Mouse (Mus musculus): ENCODE data around the gene Galnt6. TPM values are rescaled to one million over a fixed set of nuclear protein-coding genes. Genes with fewer than 3 reads are reported as not detected.

The Galnt6 gene
- polyA plus RNA-seq, 1 experiment, result 34.7 TPM

DNA sequence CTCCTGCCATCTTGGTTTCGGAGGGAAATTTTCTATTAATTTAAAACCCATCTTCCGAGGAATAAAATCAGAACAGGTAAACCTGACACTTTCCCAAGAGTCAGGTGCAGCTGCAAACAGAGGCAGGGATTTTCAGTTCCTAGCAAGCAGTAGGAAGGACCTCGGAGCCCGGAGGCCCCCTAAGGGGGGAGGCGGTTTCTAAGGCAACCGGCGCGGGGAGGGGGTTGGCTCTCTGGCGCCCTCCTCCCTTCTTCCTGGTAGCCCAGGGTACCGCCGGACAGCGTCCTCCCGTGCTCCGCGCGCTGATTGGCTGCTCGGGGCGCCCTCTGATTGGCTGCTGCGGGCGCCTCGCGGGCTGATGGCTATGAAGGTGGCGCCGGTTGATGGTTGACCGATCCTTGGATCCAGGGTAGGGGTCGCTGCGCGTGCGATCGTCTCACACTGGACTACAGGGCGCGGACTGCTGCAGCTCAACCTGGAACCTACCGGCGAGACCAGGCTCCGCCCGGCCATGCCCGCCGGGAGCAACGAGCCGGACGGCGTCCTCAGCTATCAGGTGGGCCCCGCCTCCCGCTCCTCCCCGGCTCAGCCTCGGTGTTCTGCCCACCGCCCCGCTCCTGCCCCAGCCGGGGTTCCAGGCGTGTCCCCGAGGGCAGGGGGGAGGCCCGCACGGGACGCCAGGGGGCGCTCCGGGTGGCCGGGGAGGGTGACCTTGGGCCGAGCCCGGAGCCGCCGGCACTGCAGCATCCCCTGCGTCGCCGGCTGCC is 32.4 kb upstream of the Galnt6 start, which contains the start of gene Slc4a8:
TSS of gene Slc4a8 (plus strand) at position 329 of the 767 bp plus-strand sequence.
- DNase-seq, result peak; percentile 87
- Histone ChIP-seq H3K4me1 (replicated peaks; ENCODE audit: control insufficient read depth, insufficient read depth, low read length) (peaks cover 15% of the 10 kb centered on the region), H3K4me3 (ENCODE audit: control insufficient read depth, insufficient read depth, low read length) (peak within 1 kb of the TSS; percentile 48), H3K27ac (ENCODE audit: control insufficient read depth, insufficient read depth, low read length) (no peak within 1 kb of the TSS), H3K27me3 (ENCODE audit: control insufficient read depth, insufficient read depth, low read length) (no peaks in the 10 kb centered on the region; the same call in 1 of the 2 replicates), H3K36me3 (ENCODE audit: control insufficient read depth, insufficient read depth, low read length) (no peaks in the 10 kb centered on the region)
- TF ChIP-seq POLR2A (IDR thresholded peaks at IDR 0.05; ENCODE audit: control insufficient read depth, extremely low read depth, insufficient read depth, low read length, poor library complexity), result 0 out of 2 replicates have a peak, but pooled peaks have one; percentile 16
- peak; percentile 71; the same call in 1 of the 2 replicates for TF ChIP-seq CTCF (IDR thresholded peaks at IDR 0.05; ENCODE audit: borderline replicate concordance, control insufficient read depth, extremely low read depth, insufficient read depth, low read length, poor library complexity)
- under 1% methylated on average over 64 of the region's 64 CpGs for WGBS

DNA sequence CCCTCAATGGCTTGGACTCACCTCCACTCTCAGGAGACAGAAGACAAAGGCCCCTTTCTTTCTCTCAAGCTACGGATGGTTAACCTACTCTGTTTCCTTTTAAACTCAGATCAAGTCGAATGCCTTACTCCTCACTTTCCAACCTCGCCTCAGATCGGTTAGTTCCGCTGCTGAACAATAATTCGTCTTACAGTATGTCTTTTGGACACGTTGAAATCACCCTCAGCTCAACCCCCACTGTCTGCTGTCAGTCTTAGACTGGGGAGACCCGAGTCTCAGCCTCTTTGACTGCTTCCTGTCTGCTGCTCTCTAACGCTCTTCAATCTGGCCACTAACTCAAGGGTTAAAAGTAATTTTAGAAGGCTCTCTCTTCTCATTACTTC is 31.9 kb upstream of the Galnt6 start:
- Histone ChIP-seq H3K27me3 (ENCODE audit: control insufficient read depth, insufficient read depth, low read length) (no peaks in the 10 kb centered on the region; the same call in 1 of the 2 replicates), H3K27ac (ENCODE audit: control insufficient read depth, insufficient read depth, low read length) (no peak overlapping the region), H3K36me3 (ENCODE audit: control insufficient read depth, insufficient read depth, low read length) (no peaks in the 10 kb centered on the region), H3K4me3 (ENCODE audit: control insufficient read depth, insufficient read depth, low read length) (no peak overlapping the region), H3K4me1 (replicated peaks; ENCODE audit: control insufficient read depth, insufficient read depth, low read length) (peaks cover 15% of the 10 kb centered on the region)
- TF ChIP-seq POLR2A (IDR thresholded peaks at IDR 0.05; ENCODE audit: control insufficient read depth, extremely low read depth, insufficient read depth, low read length, poor library complexity) (no peak), CTCF (IDR thresholded peaks at IDR 0.05; ENCODE audit: borderline replicate concordance, control insufficient read depth, extremely low read depth, insufficient read depth, low read length, poor library complexity) (no peak)
- WGBS, result 21% methylated on average over 9 of the region's 9 CpGs
- DNase-seq, result no peak

DNA sequence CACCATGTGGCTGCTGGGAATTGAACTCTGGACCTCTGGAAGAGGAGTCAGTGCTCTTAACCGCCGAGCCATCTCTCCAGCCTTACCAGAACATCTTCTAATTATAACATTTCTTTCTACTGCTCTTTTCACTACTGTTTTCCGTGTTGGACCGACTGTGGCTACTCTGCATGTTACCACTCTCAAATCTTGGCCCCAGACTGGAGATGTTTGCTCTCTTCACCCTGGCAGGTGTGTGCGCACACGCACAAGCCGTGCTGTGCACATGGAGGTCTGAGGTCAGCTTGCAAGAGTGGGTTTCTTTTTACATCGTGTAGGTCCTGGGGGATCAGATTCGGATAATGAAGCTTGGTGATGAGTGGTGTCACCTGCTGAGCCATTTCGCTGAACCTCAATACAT is 30.1 kb upstream of the Galnt6 start:
- Histone ChIP-seq H3K27ac (ENCODE audit: control insufficient read depth, insufficient read depth, low read length) (no peak overlapping the region), H3K36me3 (ENCODE audit: control insufficient read depth, insufficient read depth, low read length) (no peaks in the 10 kb centered on the region), H3K27me3 (ENCODE audit: control insufficient read depth, insufficient read depth, low read length) (no peaks in the 10 kb centered on the region; the same call in 1 of the 2 replicates), H3K4me3 (ENCODE audit: control insufficient read depth, insufficient read depth, low read length) (no peak overlapping the region), H3K4me1 (replicated peaks; ENCODE audit: control insufficient read depth, insufficient read depth, low read length) (peaks cover 23% of the 10 kb centered on the region)
- no peak for TF ChIP-seq CTCF (IDR thresholded peaks at IDR 0.05; ENCODE audit: borderline replicate concordance, control insufficient read depth, extremely low read depth, insufficient read depth, low read length, poor library complexity)
- no peak for TF ChIP-seq POLR2A (IDR thresholded peaks at IDR 0.05; ENCODE audit: control insufficient read depth, extremely low read depth, insufficient read depth, low read length, poor library complexity)
- DNase-seq, result no peak
- 92% methylated on average over 10 of the region's 10 CpGs for WGBS

DNA sequence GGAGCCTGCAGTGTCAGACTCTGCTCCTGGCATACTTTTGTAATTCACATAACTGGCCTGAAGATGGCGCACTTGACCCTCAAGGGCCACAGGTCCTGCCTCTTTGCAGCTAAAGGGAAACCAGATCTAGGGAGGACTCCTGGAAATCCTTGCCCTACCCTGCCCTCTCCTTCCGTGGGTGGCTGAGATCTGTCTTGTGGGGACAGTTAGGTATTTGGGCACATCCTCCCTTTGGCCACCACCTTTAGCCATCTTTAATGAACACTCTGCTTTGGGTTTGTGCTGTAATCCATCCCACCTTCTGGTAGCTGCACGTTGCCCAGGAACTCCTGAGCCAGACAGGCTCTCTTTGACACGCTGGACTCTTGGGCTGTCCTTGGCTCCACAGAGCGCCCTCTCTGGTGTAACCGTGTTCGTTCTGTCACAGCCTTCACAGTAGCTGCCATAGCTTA is 28.4 kb upstream of the Galnt6 start:
- WGBS, result 7% methylated on average over 7 of the region's 7 CpGs
- Histone ChIP-seq H3K4me3 (ENCODE audit: control insufficient read depth, insufficient read depth, low read length) (no peak overlapping the region), H3K36me3 (ENCODE audit: control insufficient read depth, insufficient read depth, low read length) (no peaks in the 10 kb centered on the region), H3K4me1 (replicated peaks; ENCODE audit: control insufficient read depth, insufficient read depth, low read length) (peaks cover 30% of the 10 kb centered on the region), H3K27me3 (ENCODE audit: control insufficient read depth, insufficient read depth, low read length) (no peaks in the 10 kb centered on the region; the same call in 1 of the 2 replicates), H3K27ac (ENCODE audit: control insufficient read depth, insufficient read depth, low read length) (no peak overlapping the region)
- peak; percentile 59 for DNase-seq
- no peak for TF ChIP-seq POLR2A (IDR thresholded peaks at IDR 0.05; ENCODE audit: control insufficient read depth, extremely low read depth, insufficient read depth, low read length, poor library complexity)
- TF ChIP-seq CTCF (IDR thresholded peaks at IDR 0.05; ENCODE audit: borderline replicate concordance, control insufficient read depth, extremely low read depth, insufficient read depth, low read length, poor library complexity), result peak; percentile 76; the same call in 1 of the 2 replicates

DNA sequence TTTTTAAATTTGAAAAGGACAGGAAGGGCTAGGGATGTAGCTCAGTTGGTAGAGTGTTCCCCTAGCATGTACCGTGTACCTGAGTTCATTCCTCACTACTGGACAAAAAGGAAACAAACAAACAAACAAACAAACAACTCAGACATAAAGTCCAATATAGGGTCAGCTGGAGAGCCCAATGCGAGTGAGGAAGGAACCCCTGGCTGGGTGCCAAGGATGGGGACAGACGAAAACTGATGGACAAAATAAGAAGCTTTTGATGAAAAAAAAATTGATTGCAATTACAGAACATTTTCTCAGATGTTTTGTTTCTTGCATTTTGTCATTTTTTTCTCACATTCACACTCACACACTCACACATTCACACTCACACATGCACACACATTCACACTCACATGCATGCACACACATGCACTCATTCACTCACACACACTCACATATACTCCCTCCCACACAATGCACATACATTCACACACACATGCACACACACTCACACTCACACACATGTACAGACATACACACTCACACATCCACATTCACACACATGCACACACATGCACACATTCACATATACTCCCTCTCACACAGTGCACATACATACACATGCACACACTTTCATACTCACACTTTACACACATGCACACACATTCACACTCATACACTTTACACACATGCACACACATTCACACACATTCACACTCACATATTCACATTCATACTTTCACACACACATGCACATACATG is 26.9 kb upstream of the Galnt6 start:
- TF ChIP-seq POLR2A (IDR thresholded peaks at IDR 0.05; ENCODE audit: control insufficient read depth, extremely low read depth, insufficient read depth, low read length, poor library complexity) (no peak), CTCF (IDR thresholded peaks at IDR 0.05; ENCODE audit: borderline replicate concordance, control insufficient read depth, extremely low read depth, insufficient read depth, low read length, poor library complexity) (no peak)
- no peak for DNase-seq
- Histone ChIP-seq H3K4me1 (replicated peaks; ENCODE audit: control insufficient read depth, insufficient read depth, low read length) (peaks cover 18% of the 10 kb centered on the region), H3K4me3 (ENCODE audit: control insufficient read depth, insufficient read depth, low read length) (no peak overlapping the region), H3K27ac (ENCODE audit: control insufficient read depth, insufficient read depth, low read length) (no peak overlapping the region), H3K36me3 (ENCODE audit: control insufficient read depth, insufficient read depth, low read length) (no peaks in the 10 kb centered on the region), H3K27me3 (ENCODE audit: control insufficient read depth, insufficient read depth, low read length) (no peaks in the 10 kb centered on the region)
- 61% methylated on average over 3 of the region's 3 CpGs for WGBS

DNA sequence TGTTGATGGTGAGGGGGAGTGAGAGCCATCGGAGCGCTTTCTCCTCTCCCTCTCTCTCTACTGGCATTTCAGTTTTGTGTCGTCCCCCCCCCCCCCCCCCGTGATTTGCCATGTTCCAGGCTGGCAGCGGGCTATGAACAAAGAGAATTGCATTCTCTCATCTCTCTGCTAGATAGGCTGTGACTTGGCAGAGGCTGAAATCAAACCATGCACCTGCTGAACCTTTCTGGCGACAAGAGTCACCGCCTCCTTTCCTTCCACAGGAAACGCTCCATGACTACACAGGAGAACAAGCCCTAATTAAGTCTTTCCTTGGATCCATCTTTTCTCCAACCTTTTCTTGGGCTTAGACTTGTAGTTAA is 26.3 kb upstream of the Galnt6 start:
- TF ChIP-seq CTCF (IDR thresholded peaks at IDR 0.05; ENCODE audit: borderline replicate concordance, control insufficient read depth, extremely low read depth, insufficient read depth, low read length, poor library complexity) (no peak), POLR2A (IDR thresholded peaks at IDR 0.05; ENCODE audit: control insufficient read depth, extremely low read depth, insufficient read depth, low read length, poor library complexity) (no peak)
- Histone ChIP-seq H3K4me3 (ENCODE audit: control insufficient read depth, insufficient read depth, low read length) (no peak overlapping the region), H3K4me1 (replicated peaks; ENCODE audit: control insufficient read depth, insufficient read depth, low read length) (peaks cover 15% of the 10 kb centered on the region), H3K27me3 (ENCODE audit: control insufficient read depth, insufficient read depth, low read length) (no peaks in the 10 kb centered on the region), H3K36me3 (ENCODE audit: control insufficient read depth, insufficient read depth, low read length) (no peaks in the 10 kb centered on the region), H3K27ac (ENCODE audit: control insufficient read depth, insufficient read depth, low read length) (no peak overlapping the region; the same call in 1 of the 2 replicates)
- 33% methylated on average over 7 of the region's 8 CpGs for WGBS
- DNase-seq, result no peak

Data from thymus, adult 2 months (tissue).